Mouse (Mus musculus) regulatory T cell (primary cell): Measurements from ENCODE around the gene Ppp1r1c.

Experiments
- in situ Hi-C: fragments of 300-600 bp; cut with MboI, MseI; formaldehyde crosslinking; loops from one replicate; pipeline ENCODE4 v1.15.1; 2025; ENCODE audit warnings: high pct_unique_total_duplicates

The Ppp1r1c gene

GRCm38 (mm10) chr2:79856874-79857273 lies 149.3 kb downstream of the Ppp1r1c start:
- in situ Hi-C loops = loop anchor here (25.0 kb wide), 1 partner anchor 680 kb away; no protein-coding TSS in a partner anchor

GRCm38 (mm10) chr2:79865275-79865999 lies 157.9 kb downstream of the Ppp1r1c start:
- in situ Hi-C loops = loop anchor here (25.0 kb wide), 1 partner anchor 672 kb away; no protein-coding TSS in a partner anchor
